Mouse (Mus musculus) stomach, embryonic 15.5 days (tissue): ENCODE measurements around the gene Dnase2a. TPM values are rescaled to one million over a fixed set of nuclear protein-coding genes. Genes with fewer than 3 reads are reported as not detected.
"Not testable (repeated sequence)": the region's sequence is repeated elsewhere in the genome, so short reads cannot be mapped to it uniquely, and the experiment has no call there.

Experiments used
- ATAC-seq: fragments of 200-750 bp; cut with Nextera tagmentation; 2 replicates; pipeline ENCODE4 v1.8.0; 2017; ENCODE audit warnings: low read depth, moderate number of reproducible peaks, moderate TSS enrichment; ENCODE audit not compliant: insufficient read depth, low FRiP score
- H3K27ac ChIP-seq: fragments of 300-500 bp; sonication (generic); 2 replicates; pipeline ENCODE4 v1.5.1; 2015; ENCODE audit warnings: mild to moderate bottlenecking, inconsistent platforms
- H3K27me3 ChIP-seq: fragments of 300-500 bp; sonication (generic); replicated peaks from 2 replicates; pipeline ENCODE4 v1.6.1; 2015; ENCODE audit warnings: inconsistent platforms
- H3K36me3 ChIP-seq: fragments of 300-500 bp; sonication (generic); 2 replicates; pipeline ENCODE4 v1.6.1; 2015; ENCODE audit warnings: inconsistent platforms
- H3K4me1 ChIP-seq: fragments of 300-500 bp; sonication (generic); 2 replicates; pipeline ENCODE4 v1.6.1; 2015; ENCODE audit warnings: inconsistent platforms
- H3K4me2 ChIP-seq: fragments of 300-500 bp; sonication (generic); 2 replicates; pipeline ENCODE4 v1.6.1; 2015; ENCODE audit warnings: mild to moderate bottlenecking, inconsistent platforms
- H3K4me3 ChIP-seq: fragments of 300-500 bp; sonication (generic); replicated peaks from 2 replicates; pipeline ENCODE4 v1.5.1; 2015; ENCODE audit warnings: inconsistent platforms
- H3K9ac ChIP-seq: fragments of 300-500 bp; sonication (generic); 2 replicates; pipeline ENCODE4 v1.6.1; 2015; ENCODE audit warnings: inconsistent platforms
- H3K9me3 ChIP-seq: fragments of 300-500 bp; sonication (generic); 2 replicates; pipeline ENCODE4 v1.6.1; 2016; ENCODE audit warnings: inconsistent platforms
- WGBS: fragments of 180-500 bp; shearing (Covaris S2); methylation state at CpG from one replicate; pipeline ENCODE4 v1.1.7; 2015; 5-methylcytosine and 5-hydroxymethylcytosine counted together
- polyA plus RNA-seq: library from polyadenylated mRNA; unstranded; fragments of >200 nt; fragmentation: Nextera tagmentation; extraction: Ambion mirVana; gene quantifications from 2 replicates; pipeline ENCODE4 v1.2.1, GENCODE M21; 2015

The Dnase2a gene
- polyA plus RNA-seq, 1 experiment from 2014 or later: 14.2 TPM

DNA sequence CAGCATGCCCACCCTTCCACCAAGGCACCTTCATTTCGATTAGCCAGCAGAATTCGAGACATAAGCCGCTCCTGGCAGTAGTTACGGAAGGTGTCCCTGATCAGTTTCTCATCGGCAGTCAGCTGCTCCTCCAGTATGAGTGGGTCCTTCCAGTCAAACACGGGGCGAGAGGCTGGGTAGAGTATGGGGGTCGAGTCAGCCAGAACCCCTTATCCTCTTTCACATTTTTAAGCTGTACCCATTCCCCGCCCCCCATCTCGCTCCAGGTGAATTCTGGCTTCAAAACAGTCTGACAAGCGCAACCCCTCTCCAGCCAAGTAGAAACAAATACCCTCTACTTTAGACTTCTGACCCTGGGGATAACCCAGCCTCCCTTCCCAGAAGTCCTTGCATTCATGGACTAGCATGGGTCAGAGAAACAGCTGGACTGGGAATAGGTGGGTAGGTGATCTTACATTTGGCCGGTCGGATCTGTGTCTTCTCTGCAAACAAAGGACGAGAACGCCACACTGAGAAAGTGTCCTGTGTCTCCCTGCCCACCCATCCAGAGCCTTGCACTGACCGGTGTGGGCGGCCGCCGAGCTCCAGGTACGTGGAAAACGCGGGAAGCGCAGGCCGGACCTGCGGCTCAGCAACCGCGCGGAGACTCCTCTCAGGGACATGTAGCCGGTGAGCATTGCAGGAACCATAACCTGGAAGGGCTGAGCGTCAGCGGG lies 15.2 kb upstream of the Dnase2a start:
- Histone ChIP-seq H3K9ac (peak overlapping the region; percentile 68), H3K4me1 (peaks cover 6% of the 10 kb centered on the region), H3K4me2 (peak overlapping the region; percentile 93), H3K9me3 (no peaks in the 10 kb centered on the region), H3K36me3 (peaks cover 6% of the 10 kb centered on the region), H3K4me3 (peak overlapping the region; percentile 81), H3K27ac (no peak overlapping the region), H3K27me3 (no peaks in the 10 kb centered on the region)
- 10% methylated on average over 31 of the region's 31 CpGs for WGBS
- peak; percentile 12 for ATAC-seq

DNA sequence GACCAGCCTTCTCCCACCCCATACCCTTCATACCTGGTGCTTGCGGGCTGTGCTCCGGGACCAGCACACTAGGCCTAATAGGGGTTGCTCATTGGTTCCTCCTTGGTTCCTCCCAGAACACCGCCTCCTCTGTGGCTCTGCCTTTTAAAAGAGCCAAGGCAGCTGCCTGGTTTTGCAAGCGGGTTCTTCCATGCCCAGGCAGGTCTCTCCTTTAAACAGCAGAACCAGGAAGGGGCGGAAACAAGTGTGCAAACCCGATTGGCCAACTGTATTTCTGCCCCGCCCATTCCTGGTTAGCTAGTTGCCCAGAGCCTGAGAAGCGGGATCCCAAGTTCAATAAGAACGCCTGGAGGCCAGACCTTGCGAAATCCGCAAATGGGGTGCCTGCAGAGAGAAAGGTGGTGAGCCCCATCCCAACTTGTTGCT lies 14.6 kb upstream of the Dnase2a start, which contains the start of gene Gcdh:
Gene Gcdh, minus strand, starts transcription at position 213 of the 426 bp plus-strand sequence.
- WGBS: under 1% methylated on average over 11 of the region's 11 CpGs
- Histone ChIP-seq H3K27me3 (no peaks in the 10 kb centered on the region), H3K4me2 (peak within 1 kb of the TSS; percentile 93), H3K27ac (no peak within 1 kb of the TSS), H3K9me3 (no peaks in the 10 kb centered on the region), H3K36me3 (peaks cover under 1% of the 10 kb centered on the region), H3K4me1 (peaks cover 6% of the 10 kb centered on the region), H3K4me3 (peak within 1 kb of the TSS; percentile 81), H3K9ac (peak within 1 kb of the TSS; percentile 68)
- ATAC-seq: peak; percentile 98

DNA sequence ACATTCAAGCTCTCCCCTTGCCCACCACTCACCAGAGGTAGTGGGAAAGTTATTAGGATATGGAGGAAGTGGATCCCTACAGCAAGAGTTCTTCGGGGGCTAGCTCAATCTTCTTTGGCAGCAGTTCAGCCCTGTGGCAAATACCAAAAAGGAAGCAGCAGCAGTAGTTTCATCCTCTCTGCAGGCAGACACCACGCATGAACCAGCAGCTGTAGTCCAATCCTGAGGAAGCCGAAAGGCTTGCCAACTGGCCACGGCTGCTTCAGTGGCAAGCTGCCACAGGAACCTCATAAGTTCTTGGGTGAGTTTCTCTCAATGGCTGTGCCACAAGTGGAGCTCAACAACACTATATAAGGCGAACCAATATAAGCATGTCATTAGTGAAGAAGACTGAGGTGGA lies 12.4 kb upstream of the Dnase2a start:
- H3K4me2 ChIP-seq: no peak overlapping the region
- ATAC-seq: no peak
- no peak overlapping the region for H3K9ac ChIP-seq
- peaks cover 6% of the 10 kb centered on the region for H3K4me1 ChIP-seq
- H3K27me3 ChIP-seq: no peaks in the 10 kb centered on the region
- no peaks in the 10 kb centered on the region for H3K9me3 ChIP-seq
- H3K27ac ChIP-seq: no peak overlapping the region
- H3K36me3 ChIP-seq: no peaks in the 10 kb centered on the region
- H3K4me3 ChIP-seq: no peak overlapping the region
- 87% methylated on average over 5 of the region's 5 CpGs for WGBS

DNA sequence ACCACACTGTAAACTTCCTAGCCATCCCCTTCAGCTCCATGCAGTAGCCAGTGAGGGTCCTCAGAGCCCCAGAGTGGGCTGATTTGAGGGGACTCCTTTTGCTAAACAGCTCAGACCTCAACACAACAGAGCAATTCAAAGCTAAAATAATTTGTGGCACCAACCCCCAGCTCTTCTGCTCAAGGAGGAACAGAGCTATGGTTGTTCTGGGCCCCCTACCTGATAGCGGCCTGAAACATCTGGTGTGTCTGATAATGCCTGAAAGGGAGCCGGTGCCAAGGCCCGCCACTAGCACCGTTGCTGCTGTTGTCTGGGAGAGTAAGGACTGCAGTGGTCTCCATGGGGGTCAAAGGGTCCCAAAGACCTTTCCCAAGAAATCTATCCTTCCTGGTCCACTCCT lies 7.3 kb upstream of the Dnase2a start:
- Histone ChIP-seq H3K9ac (no peak overlapping the region), H3K9me3 (no peaks in the 10 kb centered on the region), H3K36me3 (no peaks in the 10 kb centered on the region), H3K4me1 (peaks cover 15% of the 10 kb centered on the region), H3K27me3 (no peaks in the 10 kb centered on the region), H3K4me2 (no peak overlapping the region), H3K27ac (no peak overlapping the region), H3K4me3 (no peak overlapping the region)
- WGBS: 55% methylated on average over 4 of the region's 4 CpGs
- peak; percentile 44; the same call in 1 of the 2 replicates for ATAC-seq

DNA sequence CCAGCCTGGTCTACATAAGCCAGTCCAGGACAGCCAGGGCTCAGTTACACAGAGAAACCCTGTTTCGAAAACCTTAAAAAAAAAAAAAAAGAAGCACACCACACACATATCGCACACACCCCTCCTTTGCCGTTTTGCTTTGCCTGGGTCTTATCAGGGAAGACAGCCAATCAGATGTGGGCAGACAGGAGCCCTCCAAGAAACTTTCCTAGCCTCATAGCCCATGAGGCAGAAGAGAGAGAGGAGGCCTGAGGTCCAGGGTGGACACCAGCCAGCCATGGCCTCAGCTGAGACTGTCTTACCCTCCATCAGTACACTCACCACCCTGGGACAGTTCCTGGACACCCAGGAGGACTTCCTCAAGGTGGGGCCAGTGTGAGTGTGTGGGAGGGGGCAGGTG lies 6.6 kb upstream of the Dnase2a start, which contains the start of gene Klf1:
Gene Klf1, plus strand, starts transcription at position 177 of the 400 bp plus-strand sequence.
- Histone ChIP-seq H3K9me3 (no peaks in the 10 kb centered on the region), H3K4me1 (peaks cover 15% of the 10 kb centered on the region), H3K4me2 (peak within 1 kb of the TSS; percentile 99), H3K27ac (peak within 1 kb of the TSS; percentile 92), H3K36me3 (no peaks in the 10 kb centered on the region), H3K4me3 (peak within 1 kb of the TSS; percentile 75), H3K9ac (peak within 1 kb of the TSS; percentile 82), H3K27me3 (no peaks in the 10 kb centered on the region)
- WGBS: 63% methylated on average over 3 of the region's 3 CpGs
- ATAC-seq: peak; percentile 61; the same call in 1 of the 2 replicates

DNA sequence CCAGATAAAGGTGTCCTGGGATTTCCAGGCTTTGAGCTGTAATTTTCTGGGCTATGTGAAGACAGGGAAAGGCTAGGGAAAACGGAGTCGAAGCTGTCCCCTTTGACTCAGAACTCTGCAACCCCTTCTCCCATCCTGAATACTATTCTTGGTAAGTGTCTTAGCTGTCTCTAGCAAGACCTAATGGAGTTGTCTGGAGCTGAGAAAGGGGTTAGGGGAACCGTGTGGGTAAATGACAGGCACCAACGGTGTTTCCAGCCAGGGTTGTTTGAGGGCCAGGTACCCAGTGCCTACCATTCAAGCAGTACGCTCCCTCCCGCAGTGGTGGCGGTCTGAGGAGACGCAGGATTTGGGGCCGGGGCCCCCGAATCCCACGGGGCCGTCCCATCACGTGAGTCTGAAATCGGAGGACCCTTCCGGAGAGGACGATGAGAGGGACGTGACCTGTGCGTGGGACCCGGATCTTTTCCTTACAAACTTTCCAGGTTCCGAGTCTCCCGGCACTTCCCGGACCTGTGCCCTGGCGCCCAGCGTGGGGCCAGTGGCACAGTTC lies 5.9 kb upstream of the Dnase2a start:
- 3% methylated on average over 24 of the region's 24 CpGs for WGBS
- Histone ChIP-seq H3K4me3 (peak overlapping the region; percentile 75), H3K36me3 (no peaks in the 10 kb centered on the region), H3K9ac (peak overlapping the region; percentile 82), H3K9me3 (no peaks in the 10 kb centered on the region), H3K27me3 (no peaks in the 10 kb centered on the region), H3K4me2 (peak overlapping the region; percentile 99), H3K4me1 (peaks cover 15% of the 10 kb centered on the region), H3K27ac (peak overlapping the region; percentile 92)
- no peak for ATAC-seq

DNA sequence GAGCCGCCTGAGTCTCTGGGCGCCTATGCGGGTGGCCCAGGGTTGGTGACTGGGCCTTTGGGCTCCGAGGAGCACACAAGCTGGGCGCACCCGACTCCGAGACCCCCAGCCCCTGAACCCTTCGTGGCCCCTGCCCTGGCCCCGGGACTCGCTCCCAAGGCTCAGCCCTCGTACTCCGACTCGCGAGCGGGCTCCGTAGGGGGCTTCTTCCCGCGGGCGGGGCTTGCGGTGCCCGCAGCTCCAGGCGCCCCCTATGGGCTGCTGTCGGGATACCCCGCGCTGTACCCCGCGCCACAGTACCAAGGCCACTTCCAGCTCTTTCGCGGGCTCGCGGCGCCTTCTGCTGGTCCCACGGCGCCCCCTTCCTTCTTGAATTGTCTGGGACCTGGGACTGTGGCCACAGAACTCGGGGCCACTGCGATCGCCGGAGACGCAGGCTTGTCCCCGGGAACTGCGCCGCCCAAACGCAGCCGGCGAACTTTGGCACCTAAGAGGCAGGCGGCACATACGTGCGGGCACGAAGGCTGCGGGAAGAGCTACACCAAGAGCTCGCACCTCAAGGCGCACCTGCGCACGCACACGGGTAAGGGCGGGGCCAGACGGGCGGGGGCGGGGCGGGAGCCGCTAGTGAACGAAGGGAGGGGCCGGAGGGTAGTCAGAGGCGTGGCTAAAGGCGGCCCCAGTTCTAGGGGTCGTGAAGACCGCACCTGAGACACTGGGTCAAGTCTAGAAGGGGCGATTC lies 5.3 kb upstream of the Dnase2a start:
- H3K27me3 ChIP-seq: no peaks in the 10 kb centered on the region
- peaks cover 15% of the 10 kb centered on the region for H3K4me1 ChIP-seq
- ATAC-seq: peak; percentile 85
- H3K4me2 ChIP-seq: peak overlapping the region; percentile 99
- H3K27ac ChIP-seq: peak overlapping the region; percentile 92
- WGBS: under 1% methylated on average over 68 of the region's 68 CpGs
- no peaks in the 10 kb centered on the region for H3K9me3 ChIP-seq
- peak overlapping the region; percentile 82 for H3K9ac ChIP-seq
- peak overlapping the region; percentile 75 for H3K4me3 ChIP-seq
- no peaks in the 10 kb centered on the region for H3K36me3 ChIP-seq

DNA sequence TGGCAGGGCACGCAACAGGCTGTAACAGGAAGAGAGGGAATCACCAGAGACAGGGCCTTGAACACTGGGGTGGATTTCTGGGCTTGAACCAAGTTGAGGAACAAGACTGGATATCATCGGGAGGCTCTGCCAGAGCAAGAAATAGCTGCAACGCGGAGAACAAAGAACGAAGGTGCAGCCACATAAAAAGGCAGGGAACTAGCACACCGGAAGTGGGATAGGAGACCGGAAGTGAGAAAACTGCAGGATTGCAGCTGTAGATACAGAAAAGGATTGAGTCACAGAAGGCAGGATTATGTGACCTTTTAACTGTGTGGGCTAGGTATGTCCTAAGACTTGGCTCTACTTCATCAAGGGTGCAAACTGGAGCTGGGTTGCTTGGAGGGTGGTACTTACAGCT lies 4.0 kb upstream of the Dnase2a start:
- H3K9ac ChIP-seq: no peak overlapping the region
- WGBS: 92% methylated on average over 7 of the region's 7 CpGs
- H3K9me3 ChIP-seq: no peaks in the 10 kb centered on the region
- H3K27me3 ChIP-seq: 0 out of 2 replicates have a peak, but pooled peaks cover 2% of the 10 kb centered on the region
- ATAC-seq: no peak
- H3K4me3 ChIP-seq: no peak overlapping the region
- H3K36me3 ChIP-seq: no peaks in the 10 kb centered on the region
- no peak overlapping the region for H3K27ac ChIP-seq
- H3K4me1 ChIP-seq: peaks cover 22% of the 10 kb centered on the region
- H3K4me2 ChIP-seq: no peak overlapping the region

DNA sequence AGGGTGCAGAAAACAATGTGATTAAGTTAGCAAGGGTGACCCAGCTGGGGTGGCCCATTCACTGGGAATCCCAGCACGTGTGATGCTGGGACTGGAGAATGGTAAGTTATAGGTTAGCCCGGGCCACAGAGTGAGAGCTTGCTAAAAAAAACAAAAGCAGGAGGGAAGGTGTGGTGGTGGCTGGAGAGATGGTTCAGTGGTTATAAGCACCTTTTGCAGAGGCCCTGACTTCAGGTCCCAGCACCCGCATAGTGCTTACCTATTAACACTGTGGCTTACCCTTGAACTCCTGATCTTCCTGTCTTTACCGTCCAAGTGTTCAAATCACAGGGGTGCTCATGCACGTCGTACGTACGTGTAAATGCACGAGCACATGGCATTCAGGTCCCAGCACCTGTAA lies 1.3 kb upstream of the Dnase2a start:
- H3K4me1 ChIP-seq: peaks cover 25% of the 10 kb centered on the region
- H3K9me3 ChIP-seq: no peaks in the 10 kb centered on the region
- H3K27me3 ChIP-seq: peaks cover 15% of the 10 kb centered on the region
- no peak overlapping the region for H3K9ac ChIP-seq
- no peak for ATAC-seq
- 87% methylated on average over 9 of the region's 9 CpGs for WGBS
- no peak overlapping the region for H3K27ac ChIP-seq
- H3K4me2 ChIP-seq: no peak overlapping the region
- no peaks in the 10 kb centered on the region for H3K36me3 ChIP-seq
- no peak overlapping the region for H3K4me3 ChIP-seq

DNA sequence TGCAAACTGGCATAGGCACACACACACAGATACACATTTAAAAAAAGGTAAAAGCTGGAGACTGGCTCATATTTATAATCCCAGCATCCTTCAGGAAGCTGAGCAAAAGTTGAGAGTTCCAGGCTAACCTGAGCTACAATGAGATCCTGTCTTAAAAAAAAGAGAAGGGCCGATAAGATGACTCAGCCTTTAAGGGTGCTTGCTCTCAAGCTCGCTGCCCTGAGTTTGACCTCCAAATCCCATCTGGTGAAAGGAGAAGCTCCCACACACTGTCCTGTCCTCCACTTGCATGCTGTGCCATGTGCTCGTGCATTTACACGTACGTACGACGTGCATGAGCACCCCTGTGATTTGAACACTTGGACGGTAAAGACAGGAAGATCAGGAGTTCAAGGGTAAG lies 867 bp upstream of the Dnase2a start:
- no peak overlapping the region for H3K27ac ChIP-seq
- peaks cover 20% of the 10 kb centered on the region for H3K27me3 ChIP-seq
- no peaks in the 10 kb centered on the region for H3K9me3 ChIP-seq
- no peaks in the 10 kb centered on the region for H3K36me3 ChIP-seq
- H3K4me1 ChIP-seq: peaks cover 20% of the 10 kb centered on the region
- no peak overlapping the region for H3K4me2 ChIP-seq
- WGBS: 69% methylated on average over 8 of the region's 8 CpGs
- no peak overlapping the region for H3K4me3 ChIP-seq
- no peak for ATAC-seq
- H3K9ac ChIP-seq: no peak overlapping the region

DNA sequence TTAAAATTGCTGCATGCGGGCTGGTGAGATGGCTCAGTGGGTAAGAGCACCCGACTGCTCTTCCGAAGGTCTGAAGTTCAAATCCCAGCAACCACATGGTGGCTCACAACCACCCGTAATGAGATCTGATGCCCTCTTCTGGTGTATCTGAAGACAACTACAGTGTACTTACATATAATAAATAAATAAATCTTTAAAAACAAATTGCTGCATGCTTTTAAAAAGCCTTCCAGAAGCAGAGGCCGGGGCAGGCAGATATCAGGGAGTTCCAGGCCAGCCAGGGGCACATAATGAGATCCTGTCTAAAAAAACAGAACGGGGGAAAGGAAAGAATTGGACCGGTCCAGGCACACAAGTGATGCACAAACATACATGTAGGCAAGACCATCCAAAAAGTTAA lies 381 bp upstream of the Dnase2a start:
- peaks cover 21% of the 10 kb centered on the region for H3K4me1 ChIP-seq
- peak overlapping the region; percentile 92 for H3K4me2 ChIP-seq
- H3K9ac ChIP-seq, ATAC-seq, H3K36me3 ChIP-seq, H3K9me3 ChIP-seq, H3K27ac ChIP-seq: not testable (repeated sequence)
- peak overlapping the region; percentile 59 for H3K4me3 ChIP-seq
- WGBS: 25% methylated on average over 7 of the region's 7 CpGs
- peaks cover 25% of the 10 kb centered on the region for H3K27me3 ChIP-seq
